Mouse (Mus musculus) lung, embryonic 15.5 days (tissue): ENCODE data around the gene Olfr90. TPM values are rescaled to one million over a fixed set of nuclear protein-coding genes. Genes with fewer than 3 reads are reported as not detected.
A peak's percentile ranks its signal among the peaks of the same experiment; 100 is the strongest.
"Not testable (repeated sequence)": the region's sequence is repeated elsewhere in the genome, so short reads cannot be mapped to it uniquely, and the experiment has no call there.

Experiments used
- ATAC-seq: fragments of 200-750 bp; cut with Nextera tagmentation; 2 replicates; pipeline ENCODE4 v1.8.0; 2017; ENCODE audit warnings: moderate number of reproducible peaks, borderline replicate concordance; ENCODE audit not compliant: low FRiP score, low TSS enrichment; ENCODE audit errors: extremely low read depth
- H3K27ac ChIP-seq: fragments of 300-500 bp; sonication (generic); 2 replicates; pipeline ENCODE4 v1.5.1; 2015; ENCODE audit warnings: moderate library complexity, mild to moderate bottlenecking, inconsistent platforms
- H3K27me3 ChIP-seq: fragments of 300-500 bp; sonication (generic); 2 replicates; pipeline ENCODE4 v1.6.1; 2015; ENCODE audit warnings: inconsistent platforms
- H3K36me3 ChIP-seq: fragments of 300-500 bp; sonication (generic); 2 replicates; pipeline ENCODE4 v1.6.1; 2015; ENCODE audit warnings: inconsistent platforms
- H3K4me1 ChIP-seq: fragments of 300-500 bp; sonication (generic); 2 replicates; pipeline ENCODE4 v1.6.1; 2015; ENCODE audit warnings: inconsistent platforms
- H3K4me2 ChIP-seq: fragments of 300-500 bp; sonication (generic); 2 replicates; pipeline ENCODE4 v1.6.1; 2015; ENCODE audit warnings: inconsistent platforms, mild to moderate bottlenecking, moderate library complexity
- H3K4me3 ChIP-seq: fragments of 300-500 bp; sonication (generic); 2 replicates; pipeline ENCODE4 v1.5.1; 2015; ENCODE audit warnings: mild to moderate bottlenecking, inconsistent platforms
- H3K9ac ChIP-seq: fragments of 300-500 bp; sonication (generic); 2 replicates; pipeline ENCODE4 v1.6.1; 2015; ENCODE audit warnings: inconsistent platforms
- H3K9me3 ChIP-seq: fragments of 300-500 bp; sonication (generic); 2 replicates; pipeline ENCODE4 v1.6.1; 2016; ENCODE audit warnings: inconsistent platforms
- WGBS: fragments of 180-500 bp; shearing (Covaris S2); methylation state at CpG from one replicate; pipeline ENCODE4 v1.1.7; 2015; 5-methylcytosine and 5-hydroxymethylcytosine counted together
- polyA plus RNA-seq: library from polyadenylated mRNA; unstranded; fragments of >200 nt; fragmentation: Nextera tagmentation; extraction: Ambion mirVana; gene quantifications from 2 replicates; pipeline ENCODE4 v1.2.1, GENCODE M21; 2015

Olfr90 gene
- polyA plus RNA-seq: not detected in 2 replicates

GRCm38 (mm10) chr17:37088399-37088798, at the start of gene Olfr90:
Olfr90 (minus strand) TSS chr17:37088499.
- H3K4me2 ChIP-seq: no peak within 1 kb of the TSS
- no peaks in the 10 kb centered on the region for H3K36me3 ChIP-seq
- no peak within 1 kb of the TSS for H3K27ac ChIP-seq
- no peaks in the 10 kb centered on the region for H3K27me3 ChIP-seq
- no peaks in the 10 kb centered on the region for H3K4me1 ChIP-seq
- H3K9ac ChIP-seq: no peak within 1 kb of the TSS
- H3K4me3 ChIP-seq: no peak within 1 kb of the TSS
- no peak for ATAC-seq
- H3K9me3 ChIP-seq: no peaks in the 10 kb centered on the region

- not testable (repeated sequence) for H3K27ac ChIP-seq, H3K4me2 ChIP-seq, H3K9ac ChIP-seq, ATAC-seq, H3K27me3 ChIP-seq, H3K4me1 ChIP-seq, H3K9me3 ChIP-seq, H3K4me3 ChIP-seq, H3K36me3 ChIP-seq
- 66% methylated on average over 4 of the region's 4 CpGs for WGBS
Observed at GRCm38 (mm10) chr17:37131366-37131765, 43.1 kb upstream of the Olfr90 start.

- H3K9me3 ChIP-seq: no peaks in the 10 kb centered on the region
- no peaks in the 10 kb centered on the region for H3K36me3 ChIP-seq
- 77% methylated on average over 2 of the region's 2 CpGs for whole genome bisulfite sequencing
- no peak within 1 kb of the TSS for H3K9ac ChIP-seq
- no peak for ATAC-seq
- H3K4me3 ChIP-seq: no peak within 1 kb of the TSS
- no peaks in the 10 kb centered on the region for H3K4me1 ChIP-seq
- H3K4me2 ChIP-seq: no peak within 1 kb of the TSS
- H3K27ac ChIP-seq: no peak within 1 kb of the TSS
- H3K27me3 ChIP-seq: no peaks in the 10 kb centered on the region
Observed at GRCm38 (mm10) chr17:37119988-37120387, 31.7 kb upstream of the Olfr90 start, which contains the start of gene Olfr92. Olfr92 (minus strand) TSS chr17:37120088.

GRCm38 (mm10) chr17:37098178-37098577, 9.9 kb upstream of the Olfr90 start, which contains the start of gene Olfr91:
Olfr91 (minus strand) TSS chr17:37098278.
- H3K4me3 ChIP-seq: no peak within 1 kb of the TSS
- no peak within 1 kb of the TSS for H3K27ac ChIP-seq
- 69% methylated on average over 1 of the region's 1 CpGs for WGBS
- no peak for ATAC-seq
- H3K4me2 ChIP-seq: no peak within 1 kb of the TSS
- H3K4me1 ChIP-seq: no peaks in the 10 kb centered on the region
- no peaks in the 10 kb centered on the region for H3K36me3 ChIP-seq
- H3K9ac ChIP-seq: no peak within 1 kb of the TSS
- H3K27me3 ChIP-seq: no peaks in the 10 kb centered on the region
- no peaks in the 10 kb centered on the region for H3K9me3 ChIP-seq

DNA sequence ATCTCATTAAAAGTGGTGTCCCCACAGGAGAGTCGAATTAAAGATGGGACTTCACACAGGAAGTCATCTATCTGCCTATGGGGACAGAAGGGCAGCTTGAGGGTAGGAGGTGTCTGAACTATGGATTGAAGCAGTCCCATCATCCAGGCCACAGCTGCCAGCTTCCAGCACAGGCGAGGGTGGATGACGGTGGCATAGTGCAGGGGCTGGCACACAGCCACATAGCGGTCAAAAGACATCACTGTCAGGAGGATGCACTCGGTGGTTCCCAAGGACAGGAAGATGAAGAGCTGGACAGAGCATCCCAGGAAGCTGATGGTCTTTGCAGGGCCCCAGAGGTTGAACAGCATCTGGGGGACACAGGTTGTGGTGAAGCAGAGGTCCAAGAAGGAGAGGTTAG, 5.0 kb upstream of the Olfr90 start:
- Histone ChIP-seq H3K9me3 (no peaks in the 10 kb centered on the region), H3K4me1 (no peaks in the 10 kb centered on the region), H3K9ac (no peak overlapping the region), H3K27me3 (no peaks in the 10 kb centered on the region), H3K4me2 (no peak overlapping the region), H3K36me3 (no peaks in the 10 kb centered on the region), H3K4me3 (no peak overlapping the region), H3K27ac (no peak overlapping the region)
- ATAC-seq: no peak
- WGBS: 65% methylated on average over 5 of the region's 5 CpGs

- WGBS: 67% methylated on average over 1 of the region's 1 CpGs
- no peak overlapping the region for H3K9ac ChIP-seq
- no peaks in the 10 kb centered on the region for H3K36me3 ChIP-seq
Observed at GRCm38 (mm10) chr17:37092198-37092597, 3.9 kb upstream of the Olfr90 start.

DNA sequence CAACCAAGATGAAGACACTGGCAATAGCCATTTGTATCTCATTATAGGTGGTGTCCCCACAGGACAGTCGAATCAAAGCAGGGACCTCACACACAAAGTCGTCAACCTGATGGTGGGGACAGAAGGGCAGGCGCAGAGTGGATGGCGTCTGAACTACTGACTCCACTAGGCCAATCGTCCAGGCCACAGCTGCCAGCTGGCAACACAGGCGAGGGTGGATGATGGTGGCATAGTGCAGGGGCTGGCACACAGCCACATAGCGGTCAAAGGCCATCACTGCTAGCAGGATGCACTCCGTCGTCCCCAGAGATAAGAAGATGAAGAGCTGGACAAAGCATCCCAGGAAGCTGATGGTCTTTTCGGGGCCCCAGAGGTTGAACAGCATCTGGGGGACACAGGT, 2.8 kb downstream of the Olfr90 start:
- Histone ChIP-seq H3K27me3 (no peaks in the 10 kb centered on the region), H3K27ac (no peak overlapping the region), H3K4me2 (no peak overlapping the region), H3K9ac (no peak overlapping the region), H3K9me3 (no peaks in the 10 kb centered on the region), H3K4me1 (no peaks in the 10 kb centered on the region), H3K36me3 (no peaks in the 10 kb centered on the region), H3K4me3 (no peak overlapping the region)
- 57% methylated on average over 10 of the region's 10 CpGs for WGBS
- ATAC-seq: no peak

More at GRCm38 (mm10) chr17:37092198-37092597, 3.9 kb upstream of the Olfr90 start:
- Histone ChIP-seq H3K4me1 (no peaks in the 10 kb centered on the region), H3K4me2 (no peak overlapping the region), H3K27ac (no peak overlapping the region), H3K9me3 (no peaks in the 10 kb centered on the region), H3K4me3 (no peak overlapping the region), H3K27me3 (no peaks in the 10 kb centered on the region)
- ATAC-seq: no peak

DNA sequence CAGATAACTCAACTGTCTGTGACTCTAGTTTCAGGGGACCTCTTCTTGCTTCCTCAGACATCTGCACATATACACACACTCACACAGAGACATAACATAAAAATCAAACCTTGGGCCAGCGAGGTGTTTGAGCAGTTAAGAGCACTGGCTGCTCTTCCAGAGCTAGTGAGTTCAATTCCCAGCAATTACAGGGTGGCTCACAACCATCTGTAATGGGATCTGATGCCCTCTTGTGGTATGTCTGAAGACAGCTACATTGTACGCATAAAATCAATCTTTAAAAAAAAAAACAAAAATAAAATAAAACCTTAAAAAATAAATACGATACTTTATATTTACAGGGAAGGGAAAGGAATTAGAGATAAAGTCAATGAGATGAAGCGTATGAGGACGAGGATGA, 3.7 kb downstream of the Olfr90 start:
- H3K27me3 ChIP-seq: no peaks in the 10 kb centered on the region
- H3K4me1 ChIP-seq: no peaks in the 10 kb centered on the region
- no peak overlapping the region for H3K4me3 ChIP-seq
- H3K9ac ChIP-seq: no peak overlapping the region
- 64% methylated on average over 5 of the region's 5 CpGs for WGBS
- ATAC-seq: no peak
- H3K36me3 ChIP-seq: no peaks in the 10 kb centered on the region
- H3K4me2 ChIP-seq: no peak overlapping the region
- H3K27ac ChIP-seq: no peak overlapping the region
- H3K9me3 ChIP-seq: no peaks in the 10 kb centered on the region

GRCm38 (mm10) chr17:37083327-37083726, 5.0 kb downstream of the Olfr90 start:
- H3K9ac ChIP-seq: no peak overlapping the region
- no peaks in the 10 kb centered on the region for H3K36me3 ChIP-seq
- H3K27me3 ChIP-seq: no peaks in the 10 kb centered on the region
- WGBS: 4% methylated on average over 8 of the region's 8 CpGs
- H3K9me3 ChIP-seq: no peaks in the 10 kb centered on the region
- no peak overlapping the region for H3K4me2 ChIP-seq
- ATAC-seq: peak; percentile 55; the same call in 1 of the 2 replicates
- H3K27ac ChIP-seq: no peak overlapping the region
- H3K4me3 ChIP-seq: no peak overlapping the region
- no peaks in the 10 kb centered on the region for H3K4me1 ChIP-seq

GRCm38 (mm10) chr17:37081659-37082058, 6.6 kb downstream of the Olfr90 start:
- Histone ChIP-seq H3K4me1 (no peaks in the 10 kb centered on the region), H3K9me3 (no peaks in the 10 kb centered on the region), H3K36me3 (peaks cover 1% of the 10 kb centered on the region; the same call in 1 of the 2 replicates), H3K4me3 (no peak overlapping the region), H3K27ac (no peak overlapping the region), H3K4me2 (no peak overlapping the region), H3K9ac (no peak overlapping the region), H3K27me3 (no peaks in the 10 kb centered on the region)
- no peak for ATAC-seq
- 76% methylated on average over 4 of the region's 4 CpGs for WGBS

- WGBS: 18% methylated on average over 5 of the region's 5 CpGs
- ATAC-seq: no peak
- H3K36me3 ChIP-seq: peaks cover 15% of the 10 kb centered on the region
Observed at GRCm38 (mm10) chr17:37080119-37080518, 8.2 kb downstream of the Olfr90 start.

DNA sequence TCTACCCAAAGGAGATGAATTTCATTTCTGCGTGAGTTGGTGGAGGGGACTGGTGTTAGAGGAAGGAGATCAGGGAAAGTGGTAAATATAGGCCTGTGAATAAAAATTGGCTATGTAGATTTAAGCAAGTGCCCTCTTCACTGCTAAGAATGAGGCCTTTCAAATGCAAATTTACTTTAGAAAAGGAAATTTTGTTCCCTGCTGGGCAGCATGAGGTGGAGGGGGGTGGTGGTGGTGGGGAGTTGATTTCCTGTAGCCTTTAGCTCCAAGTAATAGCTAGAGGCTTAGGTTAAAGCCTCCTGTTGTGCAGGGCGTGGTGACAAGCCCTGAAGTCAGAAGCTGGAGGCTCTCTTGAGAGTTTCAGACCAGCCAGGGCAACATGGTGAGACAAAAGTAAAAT, 9.3 kb downstream of the Olfr90 start:
- no peaks in the 10 kb centered on the region for H3K27me3 ChIP-seq
- WGBS: 45% methylated on average over 2 of the region's 2 CpGs
- ATAC-seq: no peak
- H3K4me1 ChIP-seq: no peaks in the 10 kb centered on the region
- H3K9me3 ChIP-seq: no peaks in the 10 kb centered on the region
- peaks cover 19% of the 10 kb centered on the region for H3K36me3 ChIP-seq
- H3K27ac ChIP-seq: no peak overlapping the region
- no peak overlapping the region for H3K4me3 ChIP-seq
- no peak overlapping the region for H3K4me2 ChIP-seq
- H3K9ac ChIP-seq: no peak overlapping the region

More at GRCm38 (mm10) chr17:37080119-37080518, 8.2 kb downstream of the Olfr90 start:
- no peak overlapping the region for H3K4me3 ChIP-seq
- no peaks in the 10 kb centered on the region for H3K27me3 ChIP-seq
- H3K9me3 ChIP-seq: no peaks in the 10 kb centered on the region
- H3K27ac ChIP-seq: no peak overlapping the region
- no peak overlapping the region for H3K9ac ChIP-seq
- no peak overlapping the region for H3K4me2 ChIP-seq
- H3K4me1 ChIP-seq: no peaks in the 10 kb centered on the region

GRCm38 (mm10) chr17:37078193-37078592, 10.1 kb downstream of the Olfr90 start:
- Histone ChIP-seq H3K4me3 (no peak overlapping the region), H3K4me2 (no peak overlapping the region), H3K9ac (no peak overlapping the region), H3K4me1 (no peaks in the 10 kb centered on the region), H3K27me3 (no peaks in the 10 kb centered on the region), H3K36me3 (peaks cover 23% of the 10 kb centered on the region), H3K9me3 (no peaks in the 10 kb centered on the region), H3K27ac (no peak overlapping the region)
- WGBS: 64% methylated on average over 1 of the region's 1 CpGs
- ATAC-seq: no peak
